Mouse (Mus musculus): ENCODE measurements around the gene S100g.
A peak's percentile ranks its signal among the peaks of the same experiment; 100 is the strongest.

S100g gene

DNA sequence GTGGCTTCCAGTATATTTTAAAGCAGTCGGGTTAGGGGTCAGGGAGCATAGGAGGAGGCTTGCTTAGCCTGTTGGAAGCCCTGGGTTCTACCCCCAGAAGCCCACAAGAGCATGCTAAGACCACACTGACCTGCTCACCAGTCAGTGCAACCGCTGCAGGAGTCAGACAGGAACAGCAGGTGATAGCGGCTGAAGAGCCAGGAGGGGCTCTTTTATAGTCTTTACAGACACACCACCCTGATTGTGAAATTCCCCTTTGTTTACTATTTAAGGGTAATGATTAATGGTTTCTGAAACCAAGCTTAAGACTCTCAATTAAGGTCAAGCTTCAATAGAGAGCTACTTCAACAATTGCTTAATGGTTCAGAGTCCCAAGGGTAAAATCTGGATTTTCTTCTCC, at the start of gene S100g:
Gene S100g, minus strand, starts transcription at position 217 of the 400 bp plus-strand sequence.
- no peak for DNase-seq (ENCODE audit: low spot score in 2 of 2)

DNA sequence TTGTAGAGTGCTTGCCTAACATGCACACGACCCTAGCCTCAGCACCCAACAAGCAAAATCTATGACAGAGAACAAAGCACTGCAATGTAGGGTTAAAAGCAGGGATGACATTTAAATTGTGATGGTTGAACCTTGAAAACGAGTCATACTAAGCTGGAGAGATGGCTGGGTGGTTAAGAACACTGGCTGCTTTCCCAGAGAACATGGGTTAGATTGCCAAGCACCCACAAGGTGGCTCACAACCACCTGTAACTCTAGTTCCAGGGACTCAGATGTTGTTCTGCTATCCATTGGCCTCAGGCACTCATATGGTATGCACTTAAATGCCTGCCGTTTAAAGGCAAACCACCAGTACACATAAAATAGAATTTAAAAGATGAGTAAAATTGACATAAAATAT, 27.7 kb upstream of the S100g start:
- DNase-seq (ENCODE audit: low spot score in 2 of 2) = no peak

DNA sequence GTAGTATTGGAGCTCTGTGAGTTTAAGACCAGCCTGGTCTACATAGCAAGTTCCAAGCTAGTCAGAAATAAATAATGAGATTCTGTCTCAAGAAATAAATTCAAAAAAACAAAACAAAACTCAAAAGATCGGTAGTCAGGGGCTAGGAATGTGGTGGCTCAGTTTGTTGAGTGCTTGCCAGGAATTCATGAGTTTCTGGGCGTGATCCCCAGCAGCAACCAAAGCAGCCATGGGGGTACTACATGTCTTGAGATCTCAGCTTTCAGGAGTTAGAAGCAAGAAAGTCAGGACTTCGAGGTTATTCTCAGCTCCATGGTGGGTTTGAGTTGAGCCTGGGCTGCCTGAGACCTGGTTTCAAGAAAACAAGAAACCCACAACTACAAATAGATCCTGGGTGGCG, 27.0 kb upstream of the S100g start:
- DNase-seq (ENCODE audit: low spot score in 2 of 2) = no peak

DNA sequence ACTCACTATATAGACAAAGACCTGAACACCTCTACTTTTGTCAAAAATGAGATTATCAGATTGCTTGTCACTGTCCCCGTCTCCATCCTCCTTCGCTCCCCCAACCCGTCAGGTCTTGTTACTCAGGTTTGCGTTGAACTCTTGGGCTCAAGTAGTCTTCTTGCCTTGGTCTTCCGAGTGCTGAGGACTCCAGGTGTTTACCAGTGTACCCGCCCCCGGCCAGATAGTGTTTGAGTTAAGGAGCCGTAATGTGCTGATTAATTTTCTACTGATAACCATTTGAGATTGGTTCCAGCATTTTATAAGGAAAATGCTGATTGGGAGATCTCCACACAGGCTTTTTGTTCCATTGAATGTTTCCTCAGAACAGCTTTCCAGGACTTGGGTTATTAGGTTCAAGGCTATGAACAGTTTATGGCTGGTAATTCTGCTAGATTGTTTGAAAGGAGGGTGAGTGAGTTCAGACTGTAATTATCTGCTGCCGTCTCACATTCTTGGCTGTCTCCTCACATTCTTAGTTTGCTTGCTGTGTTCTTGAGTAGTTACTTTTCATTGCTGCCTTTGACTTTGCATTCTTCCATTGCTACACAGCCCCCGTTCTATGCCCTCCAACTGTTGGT, 22.6 kb upstream of the S100g start:
- DNase-seq (ENCODE audit: low spot score in 2 of 2) = no peak

DNA sequence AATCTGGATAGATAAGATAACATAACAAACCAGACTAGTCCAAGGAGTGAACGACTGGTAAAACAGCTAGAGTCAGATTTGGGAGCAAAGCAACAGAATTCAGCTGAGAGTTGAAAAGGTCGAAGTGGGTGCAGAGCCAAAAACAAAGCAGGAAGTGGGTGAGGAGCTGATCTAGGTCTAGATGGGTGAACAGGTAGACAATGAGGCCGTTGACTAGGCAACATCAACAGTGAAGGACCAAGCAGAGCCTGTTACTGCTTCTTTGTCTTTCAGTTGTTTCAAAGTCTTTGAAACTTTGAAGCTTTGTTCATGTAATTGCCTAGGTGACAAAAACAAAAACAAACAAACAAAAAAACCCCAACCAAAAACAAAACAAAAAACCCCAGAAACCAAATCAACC, 11.8 kb upstream of the S100g start:
- no peak for DNase-seq (ENCODE audit: low spot score in 2 of 2)

DNA sequence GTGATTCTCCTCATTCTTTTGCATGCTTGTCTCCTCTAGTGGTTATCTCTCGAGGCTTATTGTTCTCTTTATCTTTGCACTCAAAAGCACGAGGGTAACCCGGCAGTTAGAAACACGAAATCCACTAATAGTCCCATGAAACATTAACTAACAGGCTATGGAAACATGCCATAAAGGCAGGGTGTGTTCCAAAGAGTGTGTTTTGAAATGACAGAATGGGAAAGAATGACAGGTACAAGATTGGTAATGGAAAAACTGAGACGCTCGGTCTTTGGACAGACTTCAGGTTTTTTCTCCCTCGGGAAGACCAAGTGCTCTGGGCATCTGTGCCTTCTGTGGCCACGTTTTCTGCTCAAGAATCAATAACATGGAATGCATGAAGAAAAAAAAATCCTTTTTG, 3.1 kb upstream of the S100g start:
- no peak for DNase-seq (ENCODE audit: low spot score in 2 of 2)

DNA sequence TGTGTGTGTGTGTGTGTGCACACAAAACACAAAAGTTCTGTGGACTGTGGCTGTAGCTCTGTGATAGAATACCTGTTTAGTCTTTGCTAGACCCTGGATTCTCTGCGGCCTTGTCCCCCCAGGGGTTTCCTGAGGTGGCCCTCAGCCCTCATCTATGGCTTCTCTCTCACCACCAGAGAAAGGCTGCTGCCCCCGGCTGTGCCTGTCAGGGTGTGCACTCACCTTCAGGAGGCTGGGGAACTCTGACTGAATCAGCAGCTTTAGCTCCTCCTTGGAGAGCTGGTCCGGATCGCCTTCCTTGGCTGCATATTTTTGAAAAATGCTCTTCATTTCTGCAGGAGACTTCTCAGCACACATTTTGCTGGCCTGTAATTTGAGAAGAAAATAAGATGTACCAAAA, 559 bp downstream of the S100g start:
- DNase-seq (ENCODE audit: low spot score in 2 of 2) = no peak

DNA sequence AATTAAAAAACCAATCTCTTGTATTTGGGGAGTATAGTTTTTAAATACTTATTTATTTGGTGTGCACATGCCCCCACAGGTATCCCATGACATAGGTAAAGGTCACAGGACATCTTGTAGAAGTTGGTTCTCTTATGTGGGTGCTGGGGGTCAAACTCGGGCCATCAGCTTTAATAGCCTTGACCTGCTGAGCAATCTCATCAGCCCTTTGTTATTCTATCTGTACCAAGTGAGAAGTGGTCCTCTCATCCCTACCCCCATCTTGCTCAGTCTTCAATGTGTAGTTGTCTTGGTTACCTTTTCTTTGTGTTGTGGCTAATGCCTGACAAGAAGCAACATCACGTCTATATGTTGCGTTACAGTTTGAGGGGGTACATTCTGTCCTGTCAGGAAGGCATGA, 6.5 kb downstream of the S100g start:
- DNase-seq (ENCODE audit: low spot score in 2 of 2) = no peak

DNA sequence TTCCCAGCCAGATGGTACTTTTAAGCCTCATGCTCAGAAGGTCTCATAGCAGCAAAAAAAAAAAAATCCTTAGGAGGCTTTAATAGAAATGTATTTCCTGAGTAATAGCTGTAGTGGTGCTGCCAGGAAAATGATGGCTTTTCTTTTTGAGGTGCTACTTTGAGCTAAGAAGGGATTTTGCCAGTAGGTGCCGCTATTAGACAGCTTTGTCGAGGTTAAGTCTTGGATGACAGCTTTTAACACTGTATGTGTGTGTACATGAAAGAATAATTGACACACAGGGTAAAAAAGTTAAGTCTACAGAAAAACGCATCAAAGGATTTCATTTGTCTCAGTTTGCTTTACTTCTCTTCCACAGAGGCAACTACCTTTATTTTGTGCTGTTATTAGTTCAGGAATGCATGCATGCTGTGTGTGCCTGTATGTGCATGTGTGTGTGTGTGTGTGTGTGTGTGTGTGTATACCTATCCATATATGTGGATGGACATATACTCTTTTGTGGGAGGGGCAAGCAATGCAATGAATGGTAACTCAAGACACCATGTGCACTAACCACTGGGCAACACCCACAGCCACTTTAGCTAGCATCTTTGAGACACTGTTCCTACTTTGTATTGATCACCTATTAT, 14.5 kb downstream of the S100g start:
- DNase-seq (ENCODE audit: low spot score in 2 of 2) = no peak

DNA sequence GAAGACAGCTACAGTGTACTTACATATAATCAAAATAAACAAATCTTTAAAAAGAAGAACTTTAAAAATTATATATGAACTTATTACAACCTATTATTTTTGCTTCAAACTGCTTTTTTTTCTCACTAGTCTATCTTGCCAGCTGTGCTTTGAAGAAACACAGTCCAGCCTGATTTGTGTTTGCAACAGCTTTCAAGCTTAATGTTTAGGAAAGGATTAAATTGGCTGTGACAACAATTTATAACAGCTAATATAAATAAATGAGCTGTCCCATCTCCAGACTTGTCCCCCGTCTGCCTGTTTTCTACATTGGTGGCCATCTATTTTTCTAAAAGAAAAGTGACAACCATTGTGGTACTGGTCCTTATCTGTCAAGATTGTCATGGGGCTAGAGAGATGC, 22.4 kb downstream of the S100g start:
- no peak for DNase-seq (ENCODE audit: low spot score in 2 of 2)

DNA sequence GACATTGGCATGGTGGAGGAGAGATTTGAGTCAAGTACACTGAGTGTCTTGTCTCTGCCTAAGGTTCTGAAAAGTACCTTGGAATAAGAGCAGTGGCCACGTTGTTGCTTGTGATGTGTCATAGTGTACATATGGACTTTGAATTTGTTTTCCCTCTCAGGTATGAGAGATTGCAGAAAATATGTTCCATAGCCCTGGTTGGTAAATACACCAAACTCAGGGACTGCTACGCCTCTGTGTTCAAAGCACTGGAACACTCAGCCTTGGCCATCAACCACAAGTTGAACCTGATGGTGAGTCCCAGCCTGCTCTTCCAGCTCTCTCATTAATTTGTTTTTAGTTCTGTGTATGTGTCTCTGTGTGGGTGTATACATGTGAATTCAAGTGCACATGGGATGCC, 32.9 kb downstream of the S100g start:
- no peak for DNase-seq (ENCODE audit: low spot score in 2 of 2)

DNA sequence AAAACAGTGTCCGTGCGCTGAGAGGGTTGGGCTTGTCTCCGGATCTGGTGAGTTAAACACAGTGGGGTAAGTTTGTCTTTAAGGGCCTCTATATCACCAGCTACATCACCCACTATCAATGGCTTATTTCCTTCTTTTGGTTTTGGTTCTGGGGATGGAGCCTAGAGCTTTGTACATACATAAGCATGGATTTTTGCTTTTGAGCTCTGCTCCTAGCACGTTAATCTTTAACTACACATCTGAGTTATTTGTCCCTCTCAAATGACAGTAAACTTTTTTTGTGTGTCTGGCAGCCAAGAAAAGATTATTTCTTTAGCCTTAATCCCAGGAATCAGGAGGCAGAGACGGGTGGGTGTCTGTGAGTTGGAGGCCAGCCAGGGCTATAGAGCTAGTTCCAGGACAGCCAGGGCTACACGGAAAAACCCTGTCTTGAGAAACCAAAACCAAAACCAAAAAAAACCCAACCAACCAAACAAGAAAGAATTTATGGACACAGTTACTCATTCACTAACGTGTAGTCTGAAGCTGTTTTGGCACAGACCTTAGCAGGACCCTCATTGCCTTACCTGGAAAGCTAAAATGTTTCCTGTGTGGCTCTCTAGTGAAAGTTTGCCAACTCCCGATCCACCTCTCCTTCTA, 42.8 kb downstream of the S100g start:
- no peak for DNase-seq (ENCODE audit: low spot score in 2 of 2)

DNA sequence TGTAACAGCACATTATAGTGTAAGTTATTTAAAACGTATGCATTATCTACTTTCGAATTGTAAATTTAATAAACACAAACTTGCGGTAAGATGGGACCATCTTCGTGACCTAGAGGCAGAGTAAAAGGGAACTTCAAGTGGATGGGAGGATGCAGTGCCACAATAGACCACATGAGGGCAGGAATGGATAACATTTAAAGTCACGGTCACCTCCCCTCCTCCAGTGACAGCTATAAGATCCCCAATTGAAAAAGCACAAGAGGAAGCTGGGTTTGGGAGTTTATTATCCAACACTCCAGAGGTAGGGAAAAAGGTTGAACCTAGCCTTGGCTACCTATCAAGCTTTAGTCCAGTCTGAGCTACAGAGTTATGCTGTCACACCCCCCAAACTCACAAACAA, 48.7 kb downstream of the S100g start:
- DNase-seq (ENCODE audit: low spot score in 2 of 2) = peak; percentile 6 to 55

DNA sequence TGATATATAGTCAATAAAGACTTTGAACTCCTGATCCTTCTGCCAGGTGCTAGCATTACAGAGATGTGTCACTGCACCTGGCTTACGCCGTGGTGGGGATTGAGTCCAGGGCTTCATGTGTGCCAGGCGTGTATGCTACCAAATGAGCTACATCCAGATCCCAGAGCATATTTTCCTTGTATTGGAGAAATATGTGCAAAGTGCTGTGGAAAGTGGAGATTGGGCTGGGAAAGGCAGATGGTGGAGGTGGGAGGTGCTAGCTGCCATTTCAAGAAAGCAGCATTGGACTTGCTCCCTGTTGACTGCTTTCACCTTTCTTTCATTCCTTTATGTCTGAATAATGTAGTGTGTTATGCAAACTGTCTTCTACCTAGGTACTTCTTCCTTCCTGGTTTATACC, 50.7 kb downstream of the S100g start:
- no peak for DNase-seq (ENCODE audit: low spot score in 2 of 2)

Data from frontal cortex, postnatal 14 days (tissue).